8 mouse cellular contexts compared by ENCODE assay signal in genomic region chr17:34932287-34932686, GRCm38 (mm10). TPM values are rescaled to one million over a fixed set of nuclear protein-coding genes. Genes with fewer than 3 reads are reported as not detected.
DNase-seq lines count a peak whose midpoint lies in the region; ATAC-seq lines count a peak whose summit lies in the region.

No protein-coding gene starts in this region.

- H3K4me3 ChIP-seq in kidney, embryonic 14.5 days (ENCODE audit: low read length): peak overlapping the region; percentile 58
- peak overlapping the region; percentile 60 for H3K4me3 ChIP-seq in hindbrain, embryonic 14.5 days (replicated peaks; ENCODE audit: low read length)
- peak overlapping the region; percentile 93 for H3K4me3 ChIP-seq in midbrain, embryonic 15.5 days

- peaks cover 9% of the 10 kb centered on the region; the same call in 1 of the 2 replicates for H3K36me3 ChIP-seq in kidney, embryonic 14.5 days (ENCODE audit: control insufficient read depth, insufficient read depth, low read length)
- H3K36me3 ChIP-seq in hindbrain, embryonic 14.5 days (replicated peaks; ENCODE audit: control insufficient read depth, insufficient read depth): peaks cover 41% of the 10 kb centered on the region
- H3K36me3 ChIP-seq in midbrain, embryonic 15.5 days (replicated peaks): peaks cover 9% of the 10 kb centered on the region; the same call in 1 of the 2 replicates

- no peak overlapping the region for H3K27ac ChIP-seq in kidney, embryonic 14.5 days (ENCODE audit: low read depth, low read length)
- H3K27ac ChIP-seq in hindbrain, embryonic 14.5 days: no peak overlapping the region
- H3K27ac ChIP-seq in midbrain, embryonic 15.5 days: no peak overlapping the region

- H3K4me1 ChIP-seq in kidney, embryonic 14.5 days (ENCODE audit: control insufficient read depth, insufficient read depth, low read length): peaks cover 9% of the 10 kb centered on the region; the same call in 1 of the 2 replicates
- peaks cover 7% of the 10 kb centered on the region for H3K4me1 ChIP-seq in hindbrain, embryonic 14.5 days (replicated peaks; ENCODE audit: control insufficient read depth, insufficient read depth, low read length)
- peaks cover 12% of the 10 kb centered on the region for H3K4me1 ChIP-seq in midbrain, embryonic 15.5 days

- no peaks in the 10 kb centered on the region for H3K27me3 ChIP-seq in kidney, embryonic 14.5 days (ENCODE audit: control insufficient read depth, insufficient read depth, low read length)
- H3K27me3 ChIP-seq in hindbrain, embryonic 14.5 days (ENCODE audit: control insufficient read depth, insufficient read depth, low read length): no peaks in the 10 kb centered on the region
- H3K27me3 ChIP-seq in midbrain, embryonic 15.5 days (replicated peaks): no peaks in the 10 kb centered on the region

- H3K9me3 ChIP-seq in kidney, embryonic 14.5 days (ENCODE audit: control insufficient read depth, low read length): no peaks in the 10 kb centered on the region
- H3K9me3 ChIP-seq in hindbrain, embryonic 14.5 days (ENCODE audit: control insufficient read depth, low read length): no peaks in the 10 kb centered on the region
- H3K9me3 ChIP-seq in midbrain, embryonic 15.5 days: no peaks in the 10 kb centered on the region

- no peak for DNase-seq in kidney, adult 18-20 months
- no peak for DNase-seq in hindbrain, embryonic 14.5 days (ENCODE audit: low spot score)
- no peak for DNase-seq in Muller cell, postnatal 12 days (ENCODE audit: inconsistent ontology term)
- no peak for DNase-seq in testis, postnatal 14 days (ENCODE audit: low spot score)
- DNase-seq in left cerebral cortex, adult 11 months (ENCODE audit: low spot score): no peak

- WGBS in kidney, embryonic 14.5 days: 79% methylated on average over 8 of the region's 8 CpGs
- 87% methylated on average over 8 of the region's 8 CpGs for WGBS in hindbrain, embryonic 14.5 days
- WGBS in midbrain, embryonic 15.5 days: 85% methylated on average over 8 of the region's 8 CpGs

- peak overlapping the region; percentile 97 for H3K4me2 ChIP-seq in kidney, embryonic 14.5 days (replicated peaks; ENCODE audit: low read depth, low read length)
- peak overlapping the region; percentile 74 for H3K4me2 ChIP-seq in hindbrain, embryonic 14.5 days (replicated peaks)
- H3K4me2 ChIP-seq in midbrain, embryonic 15.5 days: peak overlapping the region; percentile 81

- ATAC-seq in kidney, embryonic 14.5 days (ENCODE audit: low FRiP score, low TSS enrichment): no peak
- ATAC-seq in activated CD4-positive, CD25-positive, alpha-beta regulatory T cell, adult 4 months: peak; percentile 20
- no peak for ATAC-seq in hindbrain, embryonic 14.5 days (ENCODE audit: low FRiP score)
- ATAC-seq in midbrain, embryonic 15.5 days (replicated peaks): no peak

- H3K9ac ChIP-seq in kidney, embryonic 14.5 days (ENCODE audit: low read depth, low read length): peak overlapping the region; percentile 68
- H3K9ac ChIP-seq in hindbrain, embryonic 14.5 days: peak overlapping the region; percentile 73
- peak overlapping the region; percentile 88 for H3K9ac ChIP-seq in midbrain, embryonic 15.5 days

RNA-seq across cellular contexts. Expression of gene Neu1, which starts 1.2 kb away (rescaled TPM):
- polyA plus RNA-seq in kidney, embryonic 14.5 days (2014; fragmentation: Nextera tagmentation; extraction: Ambion mirVana): 19.6 and 23.2 TPM in 2 replicates
- 10 to 100 TPM; 18.6 to 19.9 TPM for polyA plus RNA-seq in activated CD4-positive, CD25-positive, alpha-beta regulatory T cell, adult 4 months (2017; shearing (Covaris generic))
- polyA plus RNA-seq in hindbrain, embryonic 14.5 days (2014; fragmentation: Nextera tagmentation; extraction: Ambion mirVana): 26.9 and 27.2 TPM in 2 replicates
- 36.1 and 41.1 TPM in 2 replicates for polyA plus RNA-seq in midbrain, embryonic 15.5 days (2015; fragmentation: Nextera tagmentation; extraction: Ambion mirVana)

RNA-seq across cellular contexts. Expression of gene Slc44a4, which starts 18.0 kb away (rescaled TPM):
- polyA plus RNA-seq in kidney, embryonic 14.5 days (2014; fragmentation: Nextera tagmentation; extraction: Ambion mirVana): 5.4 and 7.7 TPM in 2 replicates
- polyA plus RNA-seq in activated CD4-positive, CD25-positive, alpha-beta regulatory T cell, adult 4 months (2017; shearing (Covaris generic)): not detected
- polyA plus RNA-seq in hindbrain, embryonic 14.5 days (2014; fragmentation: Nextera tagmentation; extraction: Ambion mirVana): 0.11 and 0.12 TPM in 2 replicates
- polyA plus RNA-seq in midbrain, embryonic 15.5 days (2015; fragmentation: Nextera tagmentation; extraction: Ambion mirVana): not detected in 2 replicates

RNA-seq across cellular contexts. Expression of gene Hspa1b, which starts 26.8 kb away (rescaled TPM):
- 0.54 and 0.80 TPM in 2 replicates for polyA plus RNA-seq in kidney, embryonic 14.5 days (2014; fragmentation: Nextera tagmentation; extraction: Ambion mirVana)
- polyA plus RNA-seq in activated CD4-positive, CD25-positive, alpha-beta regulatory T cell, adult 4 months (2017; shearing (Covaris generic)): 1 to 10 TPM in 1 of 2 experiments, not detected in 1; 7.0 TPM
- polyA plus RNA-seq in hindbrain, embryonic 14.5 days (2014; fragmentation: Nextera tagmentation; extraction: Ambion mirVana): 0.34 and 0.56 TPM in 2 replicates
- polyA plus RNA-seq in midbrain, embryonic 15.5 days (2015; fragmentation: Nextera tagmentation; extraction: Ambion mirVana): 0.24 and 0.31 TPM in 2 replicates

RNA-seq across cellular contexts. Expression of gene Ehmt2, which starts 34.0 kb away (rescaled TPM):
- polyA plus RNA-seq in kidney, embryonic 14.5 days (2014; fragmentation: Nextera tagmentation; extraction: Ambion mirVana): 70.5 and 76.9 TPM in 2 replicates
- polyA plus RNA-seq in activated CD4-positive, CD25-positive, alpha-beta regulatory T cell, adult 4 months (2017; shearing (Covaris generic)): 10 to 100 TPM; 32.8 to 37.0 TPM
- polyA plus RNA-seq in hindbrain, embryonic 14.5 days (2014; fragmentation: Nextera tagmentation; extraction: Ambion mirVana): 72.6 and 82.1 TPM in 2 replicates
- 113 and 119 TPM in 2 replicates for polyA plus RNA-seq in midbrain, embryonic 15.5 days (2015; fragmentation: Nextera tagmentation; extraction: Ambion mirVana)

RNA-seq across cellular contexts. Expression of gene C2, which starts 34.2 kb away (rescaled TPM):
- 1.7 and 1.9 TPM in 2 replicates for polyA plus RNA-seq in kidney, embryonic 14.5 days (2014; fragmentation: Nextera tagmentation; extraction: Ambion mirVana)
- polyA plus RNA-seq in activated CD4-positive, CD25-positive, alpha-beta regulatory T cell, adult 4 months (2017; shearing (Covaris generic)): under 1 TPM in 1 of 2 experiments, not detected in 1; 0.73 TPM
- 1.2 and 1.8 TPM in 2 replicates for polyA plus RNA-seq in hindbrain, embryonic 14.5 days (2014; fragmentation: Nextera tagmentation; extraction: Ambion mirVana)
- 2.1 and 3.1 TPM in 2 replicates for polyA plus RNA-seq in midbrain, embryonic 15.5 days (2015; fragmentation: Nextera tagmentation; extraction: Ambion mirVana)
